Mouse (Mus musculus): ENCODE data around the gene Plekhg4.
A peak's percentile ranks its signal among the peaks of the same experiment; 100 is the strongest.

Gene Plekhg4

GRCm38 (mm10) chr8:105373032-105373431 lies at the start of gene Plekhg4:
Plekhg4 (plus strand) TSS chr8:105373274.
- no peak for DNase-seq (ENCODE audit: low spot score)

GRCm38 (mm10) chr8:105325641-105326093 lies 47.4 kb upstream of the Plekhg4 start:
- DNase-seq (ENCODE audit: low spot score), result no peak

GRCm38 (mm10) chr8:105326141-105326672 lies 46.9 kb upstream of the Plekhg4 start, which contains the start of the genes Lrrc29 and Tmem208:
Lrrc29 (minus strand) TSS chr8:105326278.
Tmem208 (plus strand) TSS chr8:105326354.
- peak; percentile 95 for DNase-seq (ENCODE audit: low spot score)

- no peak for DNase-seq (ENCODE audit: low spot score)
These were observed 46.1 kb upstream of the Plekhg4 start for GRCm38 (mm10) chr8:105326968-105327367.

GRCm38 (mm10) chr8:105330325-105330724 lies 42.7 kb upstream of the Plekhg4 start:
- DNase-seq (ENCODE audit: low spot score), result no peak

- DNase-seq (ENCODE audit: low spot score), result no peak
These were observed 41.6 kb upstream of the Plekhg4 start for GRCm38 (mm10) chr8:105331469-105331868.

- no peak for DNase-seq (ENCODE audit: low spot score)
These were observed 41.1 kb upstream of the Plekhg4 start for GRCm38 (mm10) chr8:105331931-105332330.

- no peak for DNase-seq (ENCODE audit: low spot score)
These were observed 40.6 kb upstream of the Plekhg4 start for GRCm38 (mm10) chr8:105332523-105332922.

GRCm38 (mm10) chr8:105336373-105337130 lies 36.5 kb upstream of the Plekhg4 start:
- no peak for DNase-seq (ENCODE audit: low spot score)

- DNase-seq (ENCODE audit: low spot score), result no peak
These were observed 34.1 kb upstream of the Plekhg4 start for GRCm38 (mm10) chr8:105338992-105339391.

- no peak for DNase-seq (ENCODE audit: low spot score)
These were observed 33.0 kb upstream of the Plekhg4 start for GRCm38 (mm10) chr8:105339886-105340635.

GRCm38 (mm10) chr8:105341399-105341798 lies 31.7 kb upstream of the Plekhg4 start:
- no peak for DNase-seq (ENCODE audit: low spot score)

- DNase-seq (ENCODE audit: low spot score), result no peak
These were observed 30.3 kb upstream of the Plekhg4 start for GRCm38 (mm10) chr8:105342768-105343167.

- DNase-seq (ENCODE audit: low spot score), result no peak
These were observed 29.1 kb upstream of the Plekhg4 start for GRCm38 (mm10) chr8:105343791-105344574.

GRCm38 (mm10) chr8:105345061-105345975 lies 27.8 kb upstream of the Plekhg4 start:
- no peak for DNase-seq (ENCODE audit: low spot score)

GRCm38 (mm10) chr8:105346611-105347427 lies 26.3 kb upstream of the Plekhg4 start:
- DNase-seq (ENCODE audit: low spot score), result peak; percentile 44

- DNase-seq (ENCODE audit: low spot score), result peak; percentile 88
These were observed 25.4 kb upstream of the Plekhg4 start, which contains the start of gene Fhod1 for GRCm38 (mm10) chr8:105347428-105348221. Fhod1 (minus strand) TSS chr8:105347953.

- DNase-seq (ENCODE audit: low spot score), result no peak
These were observed 24.5 kb upstream of the Plekhg4 start, which contains the start of gene Slc9a5 for GRCm38 (mm10) chr8:105348450-105349095. Slc9a5 (plus strand) TSS chr8:105348843.
